Mouse (Mus musculus) activated CD4-positive, CD25-positive, alpha-beta regulatory T cell, adult 4 months (primary cell): ENCODE measurements around the gene Olfm1. TPM values are rescaled to one million over a fixed set of nuclear protein-coding genes. Genes with fewer than 3 reads are reported as not detected.

Source experiments
- ATAC-seq: one replicate; pipeline ENCODE4 v1.8.0; 2017
- polyA plus RNA-seq, 2 experiments: library from polyadenylated mRNA; unstranded; fragments of 100-300 nt; shearing (Covaris generic); gene quantifications; one replicate each; pipeline ENCODE4 v1.2.1; 2017

Gene Olfm1
- polyA plus RNA-seq, 2 experiments from 2014 or later: 0.17 TPM; not detected in 1

DNA sequence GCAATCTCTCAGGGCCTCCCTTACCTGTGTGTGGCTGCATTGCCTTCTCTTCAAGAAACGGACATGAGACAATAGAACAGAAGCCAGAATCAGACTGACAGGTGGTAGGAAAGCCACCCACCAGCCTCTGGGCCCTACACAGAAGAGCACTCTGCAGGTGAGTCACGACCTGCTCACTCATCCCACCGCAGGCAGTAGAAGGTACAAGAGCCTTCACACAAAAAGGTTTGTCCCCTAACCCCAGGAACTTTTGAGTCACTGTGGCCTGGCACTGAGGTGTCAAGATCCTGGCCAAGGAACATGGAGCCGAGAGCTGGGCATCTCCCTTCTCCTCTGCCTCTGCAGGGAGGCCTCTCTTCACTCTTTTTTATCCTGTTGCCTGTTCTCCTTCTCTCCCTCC, 42.3 kb downstream of the Olfm1 start:
- no peak for ATAC-seq

DNA sequence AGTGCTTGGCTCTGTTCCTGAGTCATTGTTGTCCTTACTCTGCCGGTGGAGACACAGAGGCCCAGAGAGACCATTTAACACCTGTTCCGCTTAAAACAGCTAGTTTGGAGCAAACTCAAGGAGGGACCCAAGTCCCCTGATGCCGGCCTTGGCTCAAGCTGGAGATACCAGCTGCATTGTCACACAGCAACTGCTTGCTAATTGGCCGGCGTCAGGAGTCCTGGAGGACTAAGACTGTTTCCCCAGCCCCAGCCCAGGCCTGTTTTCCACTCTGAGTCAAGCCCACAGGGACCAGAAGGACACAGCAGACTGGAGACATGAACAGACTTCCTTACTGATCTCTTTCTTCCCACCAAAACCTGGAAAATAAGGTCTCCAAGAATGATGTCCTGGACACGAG, 43.7 kb downstream of the Olfm1 start:
- ATAC-seq: no peak

DNA sequence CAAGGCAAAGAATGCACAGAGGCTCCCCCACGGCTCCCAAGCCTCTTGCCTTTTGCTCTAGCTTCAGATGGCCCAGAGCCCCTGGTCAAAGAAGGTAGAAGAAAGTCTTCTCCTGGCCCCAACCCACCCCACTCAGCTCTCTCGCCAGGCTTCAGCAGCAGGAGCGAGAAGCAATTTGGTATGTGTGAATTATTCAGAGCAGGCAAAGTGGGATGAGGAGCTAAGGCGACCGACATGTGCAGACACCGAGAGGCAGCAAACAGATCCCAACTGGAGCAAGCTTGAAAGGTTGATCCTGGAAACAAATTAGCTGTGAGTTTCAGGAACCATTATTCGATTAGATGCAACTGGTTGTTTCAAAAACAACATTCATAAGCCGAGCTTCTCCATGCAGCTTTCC, 46.8 kb downstream of the Olfm1 start:
- no peak for ATAC-seq

DNA sequence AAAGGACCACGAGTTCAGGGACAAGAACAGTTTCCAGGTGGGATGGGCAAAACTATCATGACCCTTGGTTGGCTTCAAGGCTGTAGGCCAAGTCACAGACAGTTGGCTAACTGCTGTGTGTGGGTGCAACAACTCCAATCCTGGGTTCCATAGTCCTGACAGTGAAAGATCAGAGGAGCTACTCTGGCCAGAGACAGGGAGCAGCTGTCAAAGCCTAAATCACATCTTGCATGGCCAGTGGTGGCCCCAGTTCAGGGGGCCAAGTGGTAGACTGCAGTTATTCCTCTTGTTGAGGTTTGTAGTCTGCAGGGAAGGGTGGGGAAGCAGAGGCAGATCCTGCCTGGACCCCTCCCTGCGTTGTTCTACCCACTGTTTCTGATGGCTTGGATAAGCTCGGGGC, 48.1 kb downstream of the Olfm1 start:
- no peak for ATAC-seq

DNA sequence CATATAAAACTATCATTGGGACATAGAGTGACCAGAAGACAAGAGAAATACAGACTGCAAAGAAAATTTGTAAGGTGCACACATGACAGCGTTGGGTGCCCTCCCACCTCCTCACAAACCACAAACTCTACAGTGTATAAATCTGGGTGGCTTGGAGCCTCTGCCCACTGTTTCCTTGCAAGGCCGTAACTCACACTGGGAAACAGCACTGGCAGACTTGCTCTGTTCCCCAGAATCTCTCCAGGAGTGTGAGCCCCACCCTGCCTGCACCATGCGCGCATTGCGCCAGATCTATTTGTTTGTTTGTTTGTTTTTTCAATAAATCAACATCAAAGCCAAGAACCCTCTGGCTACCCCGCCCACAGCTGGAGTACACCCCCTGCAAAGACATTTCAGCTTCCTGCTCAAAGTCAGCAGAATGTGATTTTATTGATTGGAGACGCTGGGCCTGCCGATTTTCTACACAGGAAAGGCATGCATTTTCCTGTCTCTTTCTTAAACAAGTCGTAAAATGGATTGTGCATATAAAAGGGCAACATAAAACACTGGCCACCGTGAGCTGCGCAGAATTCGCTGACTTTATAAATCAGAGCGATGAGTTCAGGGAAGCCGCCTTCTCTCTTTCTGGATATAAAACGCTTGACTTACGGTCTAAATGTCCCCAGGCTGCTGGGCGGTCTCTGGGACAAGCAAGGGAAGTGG, 48.9 kb downstream of the Olfm1 start:
- no peak for ATAC-seq

DNA sequence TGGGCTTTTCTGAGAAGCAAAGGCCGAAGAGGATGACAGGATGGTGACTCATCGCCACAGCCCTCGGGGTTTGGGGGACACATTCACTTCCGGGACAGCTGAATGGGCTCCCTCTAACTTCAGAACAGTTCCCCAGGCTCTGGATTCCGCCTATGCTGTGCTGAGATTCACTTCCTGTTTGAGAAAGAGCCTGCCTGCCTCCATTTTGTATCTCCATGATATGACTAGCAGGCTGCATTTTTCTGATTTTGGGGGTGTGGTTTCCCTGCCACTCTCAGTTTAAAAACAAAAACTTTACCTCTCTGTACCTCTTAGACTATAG, 49.4 kb downstream of the Olfm1 start:
- no peak for ATAC-seq

DNA sequence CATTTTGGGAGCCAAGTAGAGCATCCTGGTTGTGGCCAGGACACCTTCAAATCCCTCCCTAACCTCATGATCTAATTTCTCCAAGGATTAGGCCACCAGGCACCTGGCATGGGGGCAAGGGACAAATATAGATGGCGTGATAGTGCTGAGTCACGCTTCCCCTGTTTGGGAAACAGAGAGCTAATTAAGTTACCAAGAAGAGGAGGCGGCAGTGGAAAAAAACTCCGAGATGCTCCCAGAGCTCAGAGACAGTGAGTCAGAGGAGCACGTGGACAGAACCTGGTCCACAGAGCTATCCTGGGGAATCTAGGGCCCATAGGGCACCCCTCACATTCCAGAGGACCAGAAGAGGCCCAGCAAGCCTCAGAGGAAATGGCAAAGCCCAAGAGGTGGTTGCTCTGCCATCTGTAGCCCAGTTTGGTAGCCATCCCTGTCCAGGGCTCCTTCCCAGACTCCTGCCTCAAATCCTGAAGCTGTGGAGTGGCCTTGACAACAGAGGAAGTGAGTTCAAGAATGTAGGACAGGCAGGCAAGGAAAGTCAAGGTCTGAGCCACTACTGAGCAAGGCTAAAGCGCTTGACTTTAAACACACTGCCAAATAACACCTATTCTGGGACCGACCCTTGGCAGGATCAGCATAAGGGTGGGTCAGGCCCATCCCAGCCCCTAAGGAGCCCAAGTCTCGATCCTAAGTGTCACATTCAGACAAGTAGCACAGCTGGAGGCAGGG, 52.0 kb downstream of the Olfm1 start:
- ATAC-seq: no peak

DNA sequence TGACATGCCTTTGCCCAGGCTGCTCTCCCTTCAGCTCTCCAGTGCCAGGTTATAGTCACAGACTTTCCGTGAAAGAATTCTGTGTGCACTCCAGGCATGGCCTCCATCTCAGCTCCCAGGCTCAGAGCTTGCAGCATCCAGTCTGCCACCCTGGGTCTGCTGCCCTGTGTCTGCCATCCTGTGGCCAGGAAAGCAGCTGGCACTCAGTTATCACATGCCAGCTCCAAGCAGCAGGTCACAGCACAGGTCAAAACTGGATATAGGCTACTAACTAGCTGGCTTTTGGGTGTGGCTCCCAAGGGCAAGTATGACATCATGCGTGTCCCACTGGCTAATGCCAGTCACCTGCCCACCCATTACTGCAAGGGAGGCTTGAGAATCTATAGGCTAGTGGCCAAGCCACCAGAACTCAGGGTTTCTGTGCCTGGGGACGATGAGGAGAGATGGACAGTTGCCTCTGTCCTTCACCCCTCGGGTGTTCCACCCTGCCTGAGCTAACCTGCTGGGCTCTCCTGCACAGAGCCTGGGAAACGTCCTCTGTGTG, 53.4 kb downstream of the Olfm1 start:
- no peak for ATAC-seq

DNA sequence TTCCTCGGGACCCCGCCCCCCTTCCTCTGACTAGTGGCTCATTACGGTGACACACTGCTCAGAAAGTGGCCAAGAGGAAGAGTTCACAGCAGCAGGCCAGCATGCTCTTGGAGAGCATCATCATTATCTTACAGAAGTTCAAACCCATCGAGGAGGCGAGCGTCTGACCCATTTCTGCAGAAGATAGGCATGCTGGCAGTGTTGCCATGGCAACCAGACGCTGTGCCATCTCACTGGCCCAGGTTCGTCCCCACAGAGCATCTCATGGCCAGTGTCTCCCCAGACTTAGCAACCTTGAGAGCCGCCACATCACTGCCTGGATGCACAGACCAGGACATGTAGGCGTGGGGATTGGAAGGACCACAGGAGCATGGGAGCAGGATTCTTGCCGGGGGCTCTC, 54.3 kb downstream of the Olfm1 start:
- no peak for ATAC-seq

DNA sequence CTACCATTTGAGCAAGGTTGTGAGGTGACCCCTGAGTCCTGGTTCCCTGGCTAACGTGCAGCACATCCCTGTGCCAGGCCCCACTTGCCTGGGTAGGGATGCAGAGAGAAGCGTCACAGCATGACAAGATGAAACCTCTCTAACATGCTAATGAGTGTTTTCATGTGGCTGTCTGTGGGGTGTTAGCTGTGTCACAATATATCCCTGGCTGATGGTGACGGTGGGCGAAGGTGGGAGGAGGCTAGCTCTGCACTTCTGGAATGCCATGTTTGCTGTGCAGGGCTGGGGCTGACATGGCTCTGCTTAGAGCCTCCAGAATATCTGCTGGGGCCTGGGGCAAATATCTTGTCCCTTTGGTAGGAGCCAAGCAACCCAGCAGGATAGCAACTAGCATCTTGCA, 59.8 kb downstream of the Olfm1 start:
- no peak for ATAC-seq

DNA sequence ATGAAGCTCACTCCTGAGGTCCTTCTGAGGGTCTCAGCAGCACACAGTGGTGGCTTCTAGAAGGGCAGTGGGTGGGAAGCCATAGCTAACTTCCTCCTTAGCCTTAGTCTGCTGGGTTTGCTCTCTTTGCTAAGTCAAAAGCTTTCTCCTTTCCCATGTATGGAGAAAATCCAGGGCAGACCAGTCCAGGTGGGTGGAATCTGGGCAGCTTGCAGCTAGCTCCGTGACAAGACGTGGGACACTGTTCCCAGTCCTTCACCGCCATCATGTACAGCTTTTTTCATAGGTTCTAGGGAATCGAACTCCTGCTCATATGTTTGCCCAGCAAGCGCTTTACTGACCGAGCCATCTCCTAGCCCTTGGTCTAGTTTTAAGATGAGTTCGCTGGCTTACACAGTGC, 63.2 kb downstream of the Olfm1 start:
- no peak for ATAC-seq

DNA sequence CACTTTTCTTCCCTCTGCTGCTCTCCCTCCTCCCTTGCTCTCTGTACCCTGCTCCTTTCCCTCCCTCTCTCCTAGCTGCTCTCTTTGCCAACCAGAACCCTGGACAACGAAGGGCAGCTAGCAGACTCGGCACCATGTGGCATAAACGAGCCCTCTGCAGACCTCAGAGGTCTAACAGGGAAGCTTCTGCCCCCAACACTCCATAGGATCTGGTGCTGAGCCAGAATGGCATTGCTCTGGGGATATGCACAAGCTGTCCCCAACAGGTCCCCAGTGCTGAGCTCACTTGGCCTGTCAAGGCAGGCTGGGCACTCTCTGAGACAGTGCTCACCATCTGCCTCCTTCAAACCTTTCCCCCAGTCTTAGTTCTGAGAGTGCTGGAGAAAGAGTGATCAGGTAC, 68.6 kb downstream of the Olfm1 start:
- ATAC-seq: no peak

DNA sequence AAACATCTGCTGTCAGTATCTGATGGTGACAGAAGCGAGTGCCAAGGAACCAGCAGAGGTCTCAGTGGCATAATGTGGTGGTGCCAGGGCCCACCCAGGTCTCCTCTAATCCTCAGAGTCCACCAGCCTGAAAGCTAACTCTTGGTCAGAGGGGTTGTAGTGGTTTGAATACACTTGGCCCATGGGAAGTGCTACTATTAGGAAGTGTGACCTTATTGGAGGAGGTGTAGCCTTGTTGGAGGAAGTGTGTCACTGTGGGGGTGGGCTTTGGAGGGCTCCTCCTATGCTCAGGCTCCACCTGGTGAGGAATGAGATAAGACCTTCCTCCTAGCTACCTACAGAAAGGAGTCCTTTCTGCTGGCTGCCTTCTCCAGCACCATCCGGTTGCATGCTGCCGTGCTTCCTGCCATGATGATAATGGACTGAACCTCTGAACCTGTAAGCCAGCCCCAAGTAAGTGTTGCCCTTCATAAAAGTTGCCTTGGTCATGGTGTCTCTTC, 75.0 kb downstream of the Olfm1 start:
- no peak for ATAC-seq

DNA sequence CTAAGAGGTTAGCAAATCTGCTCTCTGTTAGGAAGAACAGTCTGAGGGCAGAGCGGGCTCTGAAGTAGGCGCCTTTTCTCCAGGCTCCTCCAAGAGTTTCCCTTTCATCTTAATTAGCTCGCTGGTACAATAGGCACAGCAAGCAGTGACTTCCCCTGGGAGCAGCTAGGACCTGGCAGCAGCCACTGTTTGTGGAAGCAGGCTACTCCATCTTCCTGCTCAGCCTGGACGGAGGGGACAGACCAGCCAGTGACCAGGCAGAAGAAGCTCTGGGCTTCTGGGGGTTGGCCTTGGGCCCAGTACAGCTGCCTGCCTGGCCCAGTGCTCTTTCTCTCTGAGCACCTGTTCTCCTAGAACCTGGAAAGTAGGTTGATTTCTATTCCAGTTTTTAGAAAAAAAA, 77.8 kb downstream of the Olfm1 start:
- no peak for ATAC-seq

DNA sequence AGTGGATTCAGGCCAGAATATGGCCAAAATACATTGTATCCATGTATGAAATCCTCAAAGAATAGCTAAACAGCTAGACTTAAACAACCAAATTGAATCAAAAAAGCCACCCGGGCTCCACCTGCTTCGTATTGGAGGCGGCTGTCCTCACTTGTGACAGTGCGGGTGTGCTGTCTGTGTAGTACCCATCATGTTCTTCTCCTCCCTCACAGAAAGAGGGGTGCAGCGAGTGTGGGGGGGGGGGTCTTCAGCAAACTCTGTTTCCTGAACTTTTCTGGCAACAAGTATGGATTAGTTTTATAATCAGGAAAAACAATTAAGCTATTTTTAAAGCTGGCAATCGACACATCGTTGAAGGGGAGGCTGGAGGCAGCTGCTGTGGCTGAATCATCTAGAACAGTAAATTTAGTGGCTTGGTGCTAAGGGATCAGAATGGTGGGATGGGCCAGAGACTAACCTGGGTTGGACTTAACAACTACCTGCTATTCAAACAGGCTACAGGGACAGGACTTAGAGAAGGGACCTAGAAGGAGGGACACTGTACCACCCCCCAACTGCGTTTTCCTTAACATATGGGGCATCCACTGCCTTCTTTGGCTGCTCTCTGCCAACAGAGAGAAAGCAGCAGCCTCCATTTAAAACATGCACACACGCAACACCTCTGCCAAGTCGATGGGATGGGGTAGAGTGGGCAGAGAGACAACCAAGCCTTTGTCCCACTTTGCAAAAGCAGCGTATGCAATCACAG, 79.6 kb downstream of the Olfm1 start:
- no peak for ATAC-seq

DNA sequence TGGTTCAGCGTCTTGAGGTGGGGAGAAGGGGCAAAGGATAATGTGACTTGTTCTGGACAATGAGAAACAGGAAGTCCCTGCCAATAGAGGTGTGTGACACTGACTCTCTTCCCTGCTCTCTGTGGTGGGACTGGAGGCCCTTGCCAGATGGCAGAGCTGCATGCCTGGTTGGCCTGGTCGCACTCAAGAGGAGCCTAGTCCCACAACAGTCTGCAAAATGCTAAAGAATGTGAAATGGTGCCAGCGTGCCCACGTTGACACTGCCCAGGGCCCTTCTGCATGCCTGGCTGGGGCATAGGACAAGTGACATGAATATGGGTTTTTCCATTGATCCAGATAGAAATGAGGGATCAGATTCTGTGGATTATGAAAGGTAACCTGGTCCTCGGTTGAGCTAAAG, 81.2 kb downstream of the Olfm1 start:
- ATAC-seq: no peak

DNA sequence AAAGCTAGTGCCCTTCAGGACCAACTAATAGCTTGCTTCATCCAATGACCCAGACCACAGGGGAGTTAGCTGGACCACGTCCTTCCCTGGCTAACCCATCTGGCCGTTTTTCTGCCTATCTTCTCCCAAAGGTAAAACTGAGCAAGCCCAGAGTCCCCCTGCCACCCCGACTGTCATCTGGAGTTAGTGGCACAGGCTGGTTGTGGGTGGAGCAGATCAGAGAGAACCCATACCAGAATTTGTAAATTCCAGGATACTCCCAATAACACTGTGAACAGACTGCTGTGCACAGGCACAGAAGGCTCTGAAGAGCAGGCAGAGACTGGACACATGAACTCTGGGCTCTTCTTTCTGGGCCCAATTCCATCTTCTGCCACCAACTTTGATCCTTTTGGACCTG, 82.6 kb downstream of the Olfm1 start:
- no peak for ATAC-seq

DNA sequence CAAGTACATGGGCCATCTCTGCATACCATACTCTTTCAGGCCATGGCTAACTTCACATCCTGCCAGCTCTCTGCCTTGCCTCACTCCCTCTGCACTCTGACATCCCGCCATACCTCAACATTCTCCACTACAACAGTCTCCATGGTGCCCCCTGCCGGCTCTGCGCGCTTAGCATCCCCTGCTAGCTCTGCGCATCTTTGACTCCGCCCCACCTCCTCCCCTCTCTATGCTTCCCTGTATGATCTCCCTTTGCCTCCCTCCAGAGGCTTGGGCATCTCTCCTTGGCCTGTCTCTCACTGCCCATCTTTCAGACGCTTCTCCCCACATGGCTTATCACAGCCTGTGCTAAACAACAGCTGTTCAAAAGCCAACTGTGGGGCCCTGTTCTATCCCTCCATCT, 85.4 kb downstream of the Olfm1 start:
- no peak for ATAC-seq

DNA sequence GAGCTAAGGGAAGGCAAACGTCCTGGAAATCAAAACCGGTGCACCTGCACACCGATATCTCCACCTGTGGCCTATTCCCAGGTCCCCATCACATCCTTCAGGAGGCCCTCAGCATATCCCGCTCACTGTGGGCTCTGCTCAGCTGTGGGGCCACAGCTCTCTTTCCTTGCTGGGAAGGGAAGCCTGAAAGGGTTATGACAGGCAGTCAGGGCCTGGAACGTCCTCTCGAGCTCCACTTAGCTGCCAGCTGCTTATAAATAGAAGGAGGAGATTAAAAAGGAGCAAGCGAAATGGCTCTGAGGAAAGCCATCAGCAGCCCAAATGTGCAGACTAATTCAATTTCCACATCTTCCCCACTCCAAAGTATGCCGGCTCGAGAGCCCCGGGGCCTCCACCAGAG, 86.1 kb downstream of the Olfm1 start:
- ATAC-seq: no peak
